Mouse (Mus musculus) embryonic facial prominence, embryonic 10.5 days (tissue): Measurements from ENCODE around the gene Lrsam1. TPM values are rescaled to one million over a fixed set of nuclear protein-coding genes. Genes with fewer than 3 reads are reported as not detected.

Experiments
- DNase-seq: peaks from one replicate; pipeline ENCODE4 v3.0.0-alpha.2; 2017; ENCODE audit warnings: low spot score
- H3K27ac ChIP-seq: fragments of 300-500 bp; sonication (generic); replicated peaks from 2 replicates; pipeline ENCODE4 v1.5.1; 2016; ENCODE audit warnings: mild to moderate bottlenecking
- H3K27me3 ChIP-seq: fragments of 300-500 bp; sonication (generic); replicated peaks from 2 replicates; pipeline ENCODE4 v1.6.1; 2016; ENCODE audit warnings: low read depth, mild to moderate bottlenecking; ENCODE audit not compliant: poor library complexity, severe bottlenecking
- H3K36me3 ChIP-seq: fragments of 300-500 bp; sonication (generic); replicated peaks from 2 replicates; pipeline ENCODE4 v1.6.1; 2016; ENCODE audit warnings: mild to moderate bottlenecking, moderate library complexity
- H3K4me1 ChIP-seq: fragments of 300-500 bp; sonication (generic); 2 replicates; pipeline ENCODE4 v1.6.1; 2016
- H3K4me3 ChIP-seq: fragments of 300-500 bp; sonication (generic); 2 replicates; pipeline ENCODE4 v1.5.1; 2016; ENCODE audit warnings: mild to moderate bottlenecking, moderate library complexity
- H3K9me3 ChIP-seq: fragments of 300-500 bp; sonication (generic); 2 replicates; pipeline ENCODE4 v1.6.1; 2016; ENCODE audit warnings: mild to moderate bottlenecking
- WGBS: fragments of 180-500 bp; shearing (Covaris S2); methylation state at CpG from one replicate; pipeline ENCODE4 v1.1.7; 2016; 5-methylcytosine and 5-hydroxymethylcytosine counted together
- polyA plus RNA-seq: library from polyadenylated mRNA; unstranded; fragments of >200 nt; fragmentation: Nextera tagmentation; extraction: Ambion mirVana; gene quantifications from 2 replicates; pipeline ENCODE4 v1.2.1, GENCODE M21; 2016

The Lrsam1 gene
- polyA plus RNA-seq, 1 experiment from 2014 or later = 8.9 TPM

DNA sequence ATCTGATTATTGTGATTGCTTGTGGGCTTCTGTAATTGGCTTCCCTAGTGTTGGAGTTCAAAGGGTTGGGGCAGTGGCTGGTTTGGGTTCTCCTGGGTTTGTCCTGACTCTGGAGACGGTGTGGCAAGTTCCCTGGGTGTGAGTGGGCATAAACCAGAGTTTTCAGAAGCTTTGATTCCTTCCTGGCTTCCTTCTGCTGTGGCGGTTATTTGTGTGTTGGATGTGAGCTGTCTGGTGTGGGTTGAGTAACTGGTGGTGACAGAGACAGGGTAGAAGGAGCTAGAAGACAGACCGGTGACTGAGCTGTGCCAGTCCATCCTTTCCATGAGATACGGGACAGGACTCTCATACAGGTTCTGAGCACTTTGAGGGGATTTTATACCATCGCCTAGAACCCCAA is 81.8 kb downstream of the Lrsam1 start:
- Histone ChIP-seq H3K4me3 (no peak overlapping the region), H3K27ac (0 out of 2 replicates have a peak overlapping the region, but pooled peaks have one; percentile 30)

DNA sequence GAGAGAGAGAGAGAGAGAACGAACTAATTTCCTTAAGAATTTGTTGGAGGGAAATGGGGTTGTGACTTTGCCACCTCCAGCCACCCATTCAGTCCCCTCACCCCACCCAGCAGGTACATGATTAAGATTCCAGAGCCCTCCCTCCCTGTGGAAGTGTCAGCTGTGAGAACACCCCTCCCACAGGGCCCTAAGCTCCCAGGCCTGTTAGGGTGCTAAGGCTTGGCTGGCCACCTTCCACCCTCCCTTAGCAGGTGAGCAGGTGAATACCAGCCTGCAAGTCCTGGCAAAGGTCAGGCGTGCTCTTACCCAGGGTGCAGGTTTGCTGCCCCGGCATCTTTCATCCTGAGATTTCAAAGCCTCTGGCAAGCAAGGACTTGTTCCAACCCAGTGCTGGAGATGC is 83.0 kb downstream of the Lrsam1 start:
- Histone ChIP-seq H3K36me3 (peaks cover 3% of the 10 kb centered on the region; the same call in 1 of the 2 replicates), H3K4me1 (peaks cover 96% of the 10 kb centered on the region), H3K27ac (peak overlapping the region; percentile 95; the same call in 1 of the 2 replicates), H3K9me3 (no peaks in the 10 kb centered on the region), H3K4me3 (peak overlapping the region; percentile 88), H3K27me3 (no peaks in the 10 kb centered on the region)
- 51% methylated on average over 3 of the region's 3 CpGs for WGBS
- DNase-seq = peak; percentile 39

More for the DNA sequence above, 81.8 kb downstream of the Lrsam1 start:
- Histone ChIP-seq H3K9me3 (no peaks in the 10 kb centered on the region), H3K27me3 (no peaks in the 10 kb centered on the region), H3K36me3 (peaks cover 5% of the 10 kb centered on the region; the same call in 1 of the 2 replicates), H3K4me1 (peaks cover 96% of the 10 kb centered on the region)
- WGBS = 80% methylated on average over 5 of the region's 5 CpGs
- no peak for DNase-seq

DNA sequence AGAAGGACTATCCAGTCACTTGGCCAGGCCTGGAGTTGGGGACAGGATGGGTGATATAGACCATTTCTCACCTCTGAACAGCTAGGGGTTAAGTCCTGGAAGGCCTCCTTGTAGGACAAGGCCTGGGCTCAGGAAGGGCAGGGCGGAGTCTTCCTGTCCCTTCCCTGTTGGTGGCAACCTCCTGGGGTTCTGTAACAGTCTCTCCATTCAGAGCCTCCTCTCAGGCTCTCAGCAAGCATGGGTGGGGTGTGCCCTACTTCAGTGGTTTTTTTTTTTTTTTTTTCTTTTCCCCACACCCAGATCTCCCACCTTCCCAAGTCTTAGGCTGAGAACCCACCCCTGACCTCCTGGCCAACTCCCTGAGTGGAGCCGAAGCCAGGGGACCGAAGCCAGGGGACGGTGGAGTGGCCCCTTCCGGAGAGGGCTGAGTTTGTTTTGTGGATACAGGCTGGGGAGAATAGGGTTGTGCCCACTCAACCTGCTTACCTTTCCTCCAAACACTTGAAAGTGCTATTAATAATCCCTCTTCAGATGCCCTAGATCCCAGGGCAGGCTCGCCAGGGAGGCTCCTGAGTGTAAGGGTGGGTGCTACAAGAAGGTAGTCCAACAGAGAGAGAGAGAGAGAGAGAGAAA is 83.5 kb downstream of the Lrsam1 start:
- Histone ChIP-seq H3K4me3 (peak overlapping the region; percentile 88), H3K27ac (peak overlapping the region; percentile 95), H3K27me3 (no peaks in the 10 kb centered on the region), H3K4me1 (peaks cover 92% of the 10 kb centered on the region), H3K9me3 (no peaks in the 10 kb centered on the region), H3K36me3 (no peaks in the 10 kb centered on the region)
- 51% methylated on average over 6 of the region's 6 CpGs for WGBS
- DNase-seq = no peak

DNA sequence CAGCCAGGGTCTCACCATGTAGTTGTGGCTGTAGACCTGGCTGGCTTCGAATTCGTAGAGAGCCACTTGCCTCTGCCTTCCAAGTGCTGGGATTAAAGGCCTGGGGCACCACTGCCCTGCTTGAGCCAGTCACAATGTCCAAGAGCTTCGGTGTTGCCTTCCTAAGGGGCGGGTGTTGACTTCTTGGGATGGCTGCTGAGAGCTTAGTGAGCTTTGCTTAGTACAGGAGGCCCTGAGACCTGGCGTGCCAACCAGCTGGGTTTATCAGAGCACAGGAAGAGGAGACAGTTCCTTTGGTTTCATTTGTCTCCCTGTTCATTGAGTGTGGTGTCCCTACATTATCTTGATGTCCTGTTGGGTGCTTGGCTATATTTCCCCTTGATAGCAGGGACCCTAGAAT is 84.1 kb downstream of the Lrsam1 start:
- Histone ChIP-seq H3K4me1 (peaks cover 86% of the 10 kb centered on the region), H3K27me3 (no peaks in the 10 kb centered on the region), H3K27ac (peak overlapping the region; percentile 95), H3K36me3 (no peaks in the 10 kb centered on the region), H3K9me3 (no peaks in the 10 kb centered on the region), H3K4me3 (peak overlapping the region; percentile 88)
- DNase-seq = no peak
- WGBS = 26% methylated on average over 5 of the region's 5 CpGs

DNA sequence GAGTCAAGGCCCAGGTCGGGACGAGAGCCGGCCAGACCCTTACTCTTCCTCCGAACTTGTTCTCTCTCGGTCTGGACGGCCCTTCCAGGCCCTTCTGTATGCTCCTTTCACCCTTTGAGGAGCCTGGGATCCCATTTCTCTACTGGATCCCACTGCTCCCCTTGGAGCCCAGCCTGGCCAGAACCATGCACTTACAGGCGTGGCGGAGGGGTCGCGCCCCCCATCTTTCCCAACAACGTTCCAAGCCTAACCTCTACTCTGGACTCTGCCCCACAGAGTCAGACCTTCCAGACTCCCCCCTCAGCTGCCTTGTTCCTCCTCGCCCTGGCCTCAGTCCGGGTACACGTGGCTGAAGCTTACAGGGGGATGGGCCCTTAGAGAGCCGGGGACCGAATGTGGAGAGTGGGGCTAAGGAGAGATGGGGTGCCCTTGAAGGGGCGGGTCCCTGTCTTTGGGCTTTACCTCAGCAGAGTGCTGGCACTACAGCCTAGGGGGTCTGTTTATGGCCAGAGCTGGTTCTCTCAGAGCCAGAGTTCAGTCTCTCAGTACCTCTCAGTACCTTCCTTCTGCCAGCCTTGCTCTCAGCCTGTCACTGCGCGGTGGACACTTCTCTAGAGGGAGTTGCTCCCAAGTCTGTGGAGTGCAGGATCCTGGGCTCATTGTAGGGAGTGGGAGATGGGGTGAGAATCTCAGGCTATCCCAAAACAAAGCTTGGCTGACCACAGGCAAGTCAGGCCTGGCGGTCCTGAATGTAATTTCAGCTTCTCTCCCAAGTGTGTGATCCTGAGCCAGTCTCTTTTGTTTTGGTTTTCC is 84.7 kb downstream of the Lrsam1 start:
- Histone ChIP-seq H3K4me1 (peaks cover 80% of the 10 kb centered on the region), H3K4me3 (peak overlapping the region; percentile 88), H3K27me3 (no peaks in the 10 kb centered on the region), H3K36me3 (no peaks in the 10 kb centered on the region), H3K9me3 (no peaks in the 10 kb centered on the region), H3K27ac (peak overlapping the region; percentile 95)
- peak; percentile 54 for DNase-seq
- 2% methylated on average over 20 of the region's 20 CpGs for WGBS

DNA sequence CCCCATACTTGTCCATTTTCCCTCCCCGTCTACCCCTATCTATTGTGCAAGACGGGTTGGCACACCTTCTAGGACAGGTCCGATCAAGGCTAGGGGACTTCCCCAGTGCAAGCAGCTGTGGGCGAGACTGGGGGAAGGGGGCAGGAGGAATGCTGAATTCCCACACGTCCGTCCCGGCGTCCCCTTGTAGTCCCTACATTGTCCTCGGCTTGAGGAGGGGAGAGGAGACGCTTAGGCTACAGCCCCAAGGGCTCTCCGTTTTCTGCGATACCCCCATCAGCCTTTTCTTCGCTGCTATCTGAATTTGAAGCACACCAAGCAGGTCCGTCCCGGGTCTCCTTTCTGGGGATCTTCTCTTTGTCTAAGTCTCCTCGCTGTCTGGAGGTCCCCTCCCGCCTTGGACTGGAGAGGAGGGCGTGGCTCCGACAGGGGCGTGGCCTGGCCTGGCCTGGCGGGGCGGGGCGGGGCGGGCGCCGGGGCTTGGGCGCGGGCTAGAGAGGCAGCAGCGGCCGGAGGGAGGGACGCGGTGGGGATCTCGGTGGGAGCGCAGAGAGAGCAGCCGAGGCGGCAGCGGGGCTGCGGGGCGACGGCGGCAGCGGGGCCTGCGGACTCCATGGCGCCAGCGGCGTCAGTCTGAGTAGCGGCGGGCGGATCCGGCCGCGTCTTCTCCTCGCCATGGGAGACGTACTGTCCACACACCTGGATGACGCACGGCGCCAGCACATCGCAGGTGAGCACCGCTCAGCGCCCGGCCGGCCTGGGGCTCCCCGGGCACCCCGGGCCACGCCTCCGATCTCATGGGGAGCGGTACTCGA is 85.5 kb downstream of the Lrsam1 start, which contains the start of gene Fam129b:
Gene Fam129b (plus strand): TSS at position 440 of the 815 bp plus-strand sequence.
- H3K9me3 ChIP-seq = no peaks in the 10 kb centered on the region

More for the DNA sequence above, 85.5 kb downstream of the Lrsam1 start, which contains the start of gene Fam129b:
- Histone ChIP-seq H3K4me3 (peak within 1 kb of the TSS; percentile 88), H3K27me3 (no peaks in the 10 kb centered on the region), H3K4me1 (peaks cover 73% of the 10 kb centered on the region), H3K27ac (peak within 1 kb of the TSS; percentile 95), H3K36me3 (no peaks in the 10 kb centered on the region)
- DNase-seq = peak; percentile 97
- under 1% methylated on average over 68 of the region's 68 CpGs for WGBS

Other genes starting within 250 kb of the Lrsam1 start
- 130 and 135 TPM in 2 replicates for gene Cdk9, start 248.5 kb downstream of the Lrsam1 start, polyA plus RNA-seq
- gene Sh2d3c, start 240.6 kb downstream of the Lrsam1 start, polyA plus RNA-seq = 27.1 and 27.5 TPM in 2 replicates
- 0.52 and 0.57 TPM in 2 replicates for gene 6330409D20Rik, start 220.6 kb downstream of the Lrsam1 start, polyA plus RNA-seq
- gene Tor2a, start 204.4 kb downstream of the Lrsam1 start, polyA plus RNA-seq = 48.9 and 53.5 TPM in 2 replicates
- 0.31 and 0.34 TPM in 2 replicates for gene Ttc16, start 186.0 kb downstream of the Lrsam1 start, polyA plus RNA-seq
- 5.3 and 6.4 TPM in 2 replicates for gene Ptrh1, start 185.8 kb downstream of the Lrsam1 start, polyA plus RNA-seq
- gene Cfap157, start 177.2 kb downstream of the Lrsam1 start, polyA plus RNA-seq = 0.54 and 0.60 TPM in 2 replicates
- 24.4 and 25.1 TPM in 2 replicates for gene Stxbp1, start 114.4 kb downstream of the Lrsam1 start, polyA plus RNA-seq
- 43.9 and 46.4 TPM in 2 replicates for gene Fam129b, start 85.5 kb downstream of the Lrsam1 start, polyA plus RNA-seq
- 196 and 200 TPM in 2 replicates for gene Rpl12, start 55 bp downstream of the Lrsam1 start, polyA plus RNA-seq
- gene Slc2a8, start 20.5 kb upstream of the Lrsam1 start, polyA plus RNA-seq = 19.7 and 21.5 TPM in 2 replicates
- gene Garnl3, start 170.0 kb upstream of the Lrsam1 start, polyA plus RNA-seq = 5.7 and 10.6 TPM in 2 replicates